Mouse (Mus musculus): ENCODE measurements at regions not wholly inside any gene's neighbourhood (a gene's known extent, or its start where the extent isn't known, plus 50 kb on each side); places are given as distances from the start of the nearest gene placed in this dataset.
A peak's percentile ranks its signal among the peaks of the same experiment; 100 is the strongest.
"Not testable (repeated sequence)": the region's sequence is repeated elsewhere in the genome, so short reads cannot be mapped to it uniquely, and the experiment has no call there.

- WGBS = 82% methylated on average over 1 of the region's 1 CpGs
- ATAC-seq (no peak), DNase-seq (ENCODE audit: low spot score) (no peak)
- no peak overlapping the region for H3K4me2 ChIP-seq (replicated peaks; ENCODE audit: low read depth, low read length)
- H3K4me1 ChIP-seq (ENCODE audit: insufficient read depth, low read depth, low read length) = no peaks in the 10 kb centered on the region
- H3K27ac ChIP-seq (ENCODE audit: low read length) = no peak overlapping the region
- TF ChIP-seq EP300 (IDR thresholded peaks at IDR 0.05) (no peak), CTCF (IDR thresholded peaks at IDR 0.05) (no peak)
- no peak overlapping the region for H3K4me3 ChIP-seq (ENCODE audit: low read depth, low read length)
- H3K27me3 ChIP-seq (replicated peaks; ENCODE audit: insufficient read depth, low read length) = no peaks in the 10 kb centered on the region
- H3K9me3 ChIP-seq (ENCODE audit: low read length) = no peaks in the 10 kb centered on the region
- no peak overlapping the region for H3K9ac ChIP-seq (replicated peaks; ENCODE audit: low read depth)
- no peaks in the 10 kb centered on the region for H3K36me3 ChIP-seq (ENCODE audit: insufficient read depth, low read length)
Measured at GRCm38 (mm10) chr1:96626271-96626670, 245.7 kb downstream of the Slco4c1 start.

GRCm38 (mm10) chr1:96625326-96625725, 246.6 kb downstream of the Slco4c1 start:
- H3K4me3 ChIP-seq (ENCODE audit: low read depth, low read length); H3K27ac ChIP-seq (ENCODE audit: low read length); H3K4me1 ChIP-seq (ENCODE audit: insufficient read depth, low read depth, low read length); H3K4me2 ChIP-seq (replicated peaks; ENCODE audit: low read depth, low read length); H3K27me3 ChIP-seq (replicated peaks; ENCODE audit: insufficient read depth, low read length); ATAC-seq; H3K36me3 ChIP-seq (ENCODE audit: insufficient read depth, low read length); H3K9ac ChIP-seq (replicated peaks; ENCODE audit: low read depth); H3K9me3 ChIP-seq (ENCODE audit: low read length); DNase-seq (ENCODE audit: low spot score): not testable (repeated sequence)
- WGBS = 95% methylated on average over 5 of the region's 5 CpGs

GRCm38 (mm10) chr1:96596141-96596540, 275.8 kb downstream of the Slco4c1 start:
- no peak for DNase-seq (ENCODE audit: low spot score)
- WGBS = 89% methylated on average over 3 of the region's 3 CpGs

GRCm38 (mm10) chr1:96569281-96569680, 302.7 kb downstream of the Slco4c1 start:
- Histone ChIP-seq H3K4me1 (ENCODE audit: insufficient read depth, low read depth, low read length) (no peaks in the 10 kb centered on the region), H3K27me3 (replicated peaks; ENCODE audit: insufficient read depth, low read length) (no peaks in the 10 kb centered on the region), H3K9ac (replicated peaks; ENCODE audit: low read depth) (no peak overlapping the region), H3K36me3 (ENCODE audit: insufficient read depth, low read length) (no peaks in the 10 kb centered on the region), H3K4me3 (ENCODE audit: low read depth, low read length) (no peak overlapping the region), H3K9me3 (ENCODE audit: low read length) (no peaks in the 10 kb centered on the region), H3K27ac (ENCODE audit: low read length) (no peak overlapping the region), H3K4me2 (replicated peaks; ENCODE audit: low read depth, low read length) (no peak overlapping the region)
- DNase-seq (ENCODE audit: low spot score) (peak; percentile 13), ATAC-seq (no peak)
- no peak for TF ChIP-seq EP300 (IDR thresholded peaks at IDR 0.05)
- no peak for TF ChIP-seq CTCF (IDR thresholded peaks at IDR 0.05)

More at GRCm38 (mm10) chr1:96596141-96596540, 275.8 kb downstream of the Slco4c1 start:
- no peaks in the 10 kb centered on the region for H3K27me3 ChIP-seq (replicated peaks; ENCODE audit: insufficient read depth, low read length)
- no peak overlapping the region for H3K27ac ChIP-seq (ENCODE audit: low read length)
- H3K4me3 ChIP-seq (ENCODE audit: low read depth, low read length) = no peak overlapping the region
- ATAC-seq = no peak
- TF ChIP-seq CTCF (IDR thresholded peaks at IDR 0.05) (no peak), EP300 (IDR thresholded peaks at IDR 0.05) (no peak)
- H3K9me3 ChIP-seq (ENCODE audit: low read length) = no peaks in the 10 kb centered on the region
- H3K4me2 ChIP-seq (replicated peaks; ENCODE audit: low read depth, low read length) = no peak overlapping the region
- H3K36me3 ChIP-seq (ENCODE audit: insufficient read depth, low read length) = no peaks in the 10 kb centered on the region
- H3K9ac ChIP-seq (replicated peaks; ENCODE audit: low read depth) = no peak overlapping the region
- H3K4me1 ChIP-seq (ENCODE audit: insufficient read depth, low read depth, low read length) = no peaks in the 10 kb centered on the region

- Histone ChIP-seq H3K9ac (replicated peaks; ENCODE audit: low read depth) (no peak overlapping the region), H3K36me3 (ENCODE audit: insufficient read depth, low read length) (no peaks in the 10 kb centered on the region), H3K27ac (ENCODE audit: low read length) (no peak overlapping the region), H3K4me2 (replicated peaks; ENCODE audit: low read depth, low read length) (no peak overlapping the region), H3K4me3 (ENCODE audit: low read depth, low read length) (no peak overlapping the region), H3K9me3 (ENCODE audit: low read length) (no peaks in the 10 kb centered on the region), H3K4me1 (ENCODE audit: insufficient read depth, low read depth, low read length) (no peaks in the 10 kb centered on the region), H3K27me3 (replicated peaks; ENCODE audit: insufficient read depth, low read length) (no peaks in the 10 kb centered on the region)
- no peak for DNase-seq (ENCODE audit: low spot score)
- no peak for ATAC-seq
- TF ChIP-seq CTCF (IDR thresholded peaks at IDR 0.05) (no peak), EP300 (IDR thresholded peaks at IDR 0.05) (no peak)
- 77% methylated on average over 3 of the region's 3 CpGs for WGBS
Measured at GRCm38 (mm10) chr1:96563279-96563910, 308.6 kb downstream of the Slco4c1 start.

GRCm38 (mm10) chr1:96556258-96556657, 315.7 kb downstream of the Slco4c1 start:
- H3K4me1 ChIP-seq (ENCODE audit: insufficient read depth, low read depth, low read length) = no peaks in the 10 kb centered on the region
- H3K4me2 ChIP-seq (replicated peaks; ENCODE audit: low read depth, low read length) = no peak overlapping the region
- H3K4me3 ChIP-seq (ENCODE audit: low read depth, low read length) = no peak overlapping the region
- H3K36me3 ChIP-seq (ENCODE audit: insufficient read depth, low read length) = no peaks in the 10 kb centered on the region
- H3K27ac ChIP-seq (ENCODE audit: low read length) = no peak overlapping the region
- no peak overlapping the region for H3K9ac ChIP-seq (replicated peaks; ENCODE audit: low read depth)
- DNase-seq (ENCODE audit: low spot score) (no peak), ATAC-seq (no peak)
- no peaks in the 10 kb centered on the region for H3K27me3 ChIP-seq (replicated peaks; ENCODE audit: insufficient read depth, low read length)
- TF ChIP-seq CTCF (IDR thresholded peaks at IDR 0.05) (no peak), EP300 (IDR thresholded peaks at IDR 0.05) (no peak)
- H3K9me3 ChIP-seq (ENCODE audit: low read length) = no peaks in the 10 kb centered on the region

- Histone ChIP-seq H3K27ac (ENCODE audit: low read length) (no peak overlapping the region), H3K27me3 (replicated peaks; ENCODE audit: insufficient read depth, low read length) (no peaks in the 10 kb centered on the region), H3K4me2 (replicated peaks; ENCODE audit: low read depth, low read length) (no peak overlapping the region), H3K4me1 (ENCODE audit: insufficient read depth, low read depth, low read length) (no peaks in the 10 kb centered on the region), H3K36me3 (ENCODE audit: insufficient read depth, low read length) (no peaks in the 10 kb centered on the region), H3K9ac (replicated peaks; ENCODE audit: low read depth) (no peak overlapping the region), H3K4me3 (ENCODE audit: low read depth, low read length) (no peak overlapping the region), H3K9me3 (ENCODE audit: low read length) (no peaks in the 10 kb centered on the region)
- no peak for ATAC-seq
- TF ChIP-seq EP300 (IDR thresholded peaks at IDR 0.05) (no peak), CTCF (IDR thresholded peaks at IDR 0.05) (no peak)
- peak; percentile 33 for DNase-seq (ENCODE audit: low spot score)
- WGBS = 71% methylated on average over 3 of the region's 3 CpGs
Measured at GRCm38 (mm10) chr1:96519347-96519746, 352.6 kb downstream of the Slco4c1 start.

Measured in lung, postnatal 0 days (tissue).